Mouse (Mus musculus): ENCODE results near the gene Tmem11. TPM values are rescaled to one million over a fixed set of nuclear protein-coding genes. Genes with fewer than 3 reads are reported as not detected.

The Tmem11 gene
- total RNA-seq (2021) = 10 to 100 TPM; 24.7 to 27.0 TPM
- long read RNA-seq, experiment 1, transcript Tmem11-201 (2 exons, 1,457 nt) = major isoform, 22 of 26 reads
- long read RNA-seq, experiment 1, partial matches to known transcripts = 3 of 26 reads
- long read RNA-seq, experiment 1, other reads (novel, unspliced or antisense) = 0 of 26 reads
- long read RNA-seq, experiment 2, transcript Tmem11-201 (2 exons, 1,457 nt) = major isoform, 19 of 24 reads
- long read RNA-seq, experiment 2, partial matches to known transcripts = 1 of 24 reads
- long read RNA-seq, experiment 2, other reads (novel, unspliced or antisense) = 3 of 24 reads

- intact Hi-C loops (cut with DNase I) = loop anchor here (5.0 kb wide), 1 partner anchor 46 kb away; the partner anchor contains the start of gene Dhrs7b
These were observed at the start of gene Tmem11 for GRCm38 (mm10) chr11:60878675-60879294. Tmem11 (minus strand) TSS chr11:60879272.

GRCm38 (mm10) chr11:60927264-60927663 lies 48.2 kb upstream of the Tmem11 start:
- peak; percentile 95 to 96 for DNase-seq (ENCODE audit: low spot score in 2 of 2)
- intact Hi-C loops (cut with DNase I) = no loop called here

More at GRCm38 (mm10) chr11:60878675-60879294, at the start of gene Tmem11:
- peak; percentile 97 to 98 for DNase-seq (ENCODE audit: low spot score in 2 of 2)

GRCm38 (mm10) chr11:60924981-60925380 lies 45.9 kb upstream of the Tmem11 start:
- intact Hi-C loops (cut with DNase I) = no loop called here
- no peak for DNase-seq (ENCODE audit: low spot score in 2 of 2)

- DNase-seq (ENCODE audit: low spot score in 2 of 2) = no peak
- intact Hi-C loops (cut with DNase I) = no loop called here
These were observed 45.4 kb upstream of the Tmem11 start for GRCm38 (mm10) chr11:60924498-60924897.

- intact Hi-C loops (cut with DNase I) = no loop called here
- no peak for DNase-seq (ENCODE audit: low spot score in 2 of 2)
These were observed 43.9 kb upstream of the Tmem11 start for GRCm38 (mm10) chr11:60922964-60923363.

- intact Hi-C loops (cut with DNase I) = no loop called here
These were observed 43.1 kb upstream of the Tmem11 start for GRCm38 (mm10) chr11:60922195-60922594.

GRCm38 (mm10) chr11:60920021-60920420 lies 40.9 kb upstream of the Tmem11 start:
- DNase-seq (ENCODE audit: low spot score in 2 of 2) = no peak
- intact Hi-C loops (cut with DNase I) = no loop called here

More at GRCm38 (mm10) chr11:60922195-60922594, 43.1 kb upstream of the Tmem11 start:
- DNase-seq (ENCODE audit: low spot score in 2 of 2) = no peak

- intact Hi-C loops (cut with DNase I) = no loop called here
- no peak for DNase-seq (ENCODE audit: low spot score in 2 of 2)
These were observed 36.1 kb upstream of the Tmem11 start for GRCm38 (mm10) chr11:60915201-60915600.

GRCm38 (mm10) chr11:60914491-60914890 lies 35.4 kb upstream of the Tmem11 start, which contains the start of gene Natd1:
Natd1 (minus strand) TSS chr11:60914750.
- intact Hi-C loops (cut with DNase I) = no loop called here
- DNase-seq (ENCODE audit: low spot score in 2 of 2) = no peak

GRCm38 (mm10) chr11:60913301-60914196 lies 34.5 kb upstream of the Tmem11 start:
- intact Hi-C loops (cut with DNase I) = no loop called here
- DNase-seq (ENCODE audit: low spot score in 2 of 2) = peak; percentile 91 to 92

- intact Hi-C loops (cut with DNase I) = no loop called here
- DNase-seq (ENCODE audit: low spot score in 2 of 2) = no peak
These were observed 33.5 kb upstream of the Tmem11 start for GRCm38 (mm10) chr11:60912525-60912973.

GRCm38 (mm10) chr11:60909626-60910025 lies 30.6 kb upstream of the Tmem11 start:
- intact Hi-C loops (cut with DNase I) = no loop called here
- no peak for DNase-seq (ENCODE audit: low spot score in 2 of 2)

GRCm38 (mm10) chr11:60908073-60908472 lies 29.0 kb upstream of the Tmem11 start:
- intact Hi-C loops (cut with DNase I) = no loop called here
- no peak for DNase-seq (ENCODE audit: low spot score in 2 of 2)

GRCm38 (mm10) chr11:60906449-60906848 lies 27.4 kb upstream of the Tmem11 start:
- intact Hi-C loops (cut with DNase I) = no loop called here
- no peak for DNase-seq (ENCODE audit: low spot score in 2 of 2)

GRCm38 (mm10) chr11:60905407-60906120 lies 26.5 kb upstream of the Tmem11 start:
- intact Hi-C loops (cut with DNase I) = no loop called here
- no peak for DNase-seq (ENCODE audit: low spot score in 2 of 2)

- intact Hi-C loops (cut with DNase I) = no loop called here
- no peak for DNase-seq (ENCODE audit: low spot score in 2 of 2)
These were observed 24.6 kb upstream of the Tmem11 start for GRCm38 (mm10) chr11:60903661-60904061.

- no peak for DNase-seq (ENCODE audit: low spot score in 2 of 2)
These were observed 23.4 kb upstream of the Tmem11 start for GRCm38 (mm10) chr11:60902486-60902885.

GRCm38 (mm10) chr11:60902001-60902400 lies 22.9 kb upstream of the Tmem11 start:
- intact Hi-C loops (cut with DNase I) = no loop called here
- DNase-seq (ENCODE audit: low spot score in 2 of 2) = no peak

More at GRCm38 (mm10) chr11:60902486-60902885, 23.4 kb upstream of the Tmem11 start:
- intact Hi-C loops (cut with DNase I) = no loop called here

- intact Hi-C loops (cut with DNase I) = no loop called here
These were observed 16.8 kb upstream of the Tmem11 start for GRCm38 (mm10) chr11:60895915-60896314.

More at GRCm38 (mm10) chr11:60895915-60896314, 16.8 kb upstream of the Tmem11 start:
- DNase-seq (ENCODE audit: low spot score in 2 of 2) = no peak
